Mouse (Mus musculus) heart, postnatal 10 days (tissue): Measurements from ENCODE around the gene Fgf5. TPM values are rescaled to one million over a fixed set of nuclear protein-coding genes. Genes with fewer than 3 reads are reported as not detected.
A peak's percentile ranks its signal among the peaks of the same experiment; 100 is the strongest.

Experiments
- DNase-seq, 2 experiments: peaks; one replicate each; pipeline ENCODE4 v3.0.0; 2021
- intact Hi-C: fragments of 180-260 bp; cut with DNase I; formaldehyde crosslinking; loops from one replicate; pipeline ENCODE4 v1.15.1; 2025
- total RNA-seq, 2 experiments: library from RNA; stranded (reverse); gene quantifications; 2 replicates each; pipeline ENCODE4 v1.2.3; 2021

The Fgf5 gene
- total RNA-seq, result not detected

DNA sequence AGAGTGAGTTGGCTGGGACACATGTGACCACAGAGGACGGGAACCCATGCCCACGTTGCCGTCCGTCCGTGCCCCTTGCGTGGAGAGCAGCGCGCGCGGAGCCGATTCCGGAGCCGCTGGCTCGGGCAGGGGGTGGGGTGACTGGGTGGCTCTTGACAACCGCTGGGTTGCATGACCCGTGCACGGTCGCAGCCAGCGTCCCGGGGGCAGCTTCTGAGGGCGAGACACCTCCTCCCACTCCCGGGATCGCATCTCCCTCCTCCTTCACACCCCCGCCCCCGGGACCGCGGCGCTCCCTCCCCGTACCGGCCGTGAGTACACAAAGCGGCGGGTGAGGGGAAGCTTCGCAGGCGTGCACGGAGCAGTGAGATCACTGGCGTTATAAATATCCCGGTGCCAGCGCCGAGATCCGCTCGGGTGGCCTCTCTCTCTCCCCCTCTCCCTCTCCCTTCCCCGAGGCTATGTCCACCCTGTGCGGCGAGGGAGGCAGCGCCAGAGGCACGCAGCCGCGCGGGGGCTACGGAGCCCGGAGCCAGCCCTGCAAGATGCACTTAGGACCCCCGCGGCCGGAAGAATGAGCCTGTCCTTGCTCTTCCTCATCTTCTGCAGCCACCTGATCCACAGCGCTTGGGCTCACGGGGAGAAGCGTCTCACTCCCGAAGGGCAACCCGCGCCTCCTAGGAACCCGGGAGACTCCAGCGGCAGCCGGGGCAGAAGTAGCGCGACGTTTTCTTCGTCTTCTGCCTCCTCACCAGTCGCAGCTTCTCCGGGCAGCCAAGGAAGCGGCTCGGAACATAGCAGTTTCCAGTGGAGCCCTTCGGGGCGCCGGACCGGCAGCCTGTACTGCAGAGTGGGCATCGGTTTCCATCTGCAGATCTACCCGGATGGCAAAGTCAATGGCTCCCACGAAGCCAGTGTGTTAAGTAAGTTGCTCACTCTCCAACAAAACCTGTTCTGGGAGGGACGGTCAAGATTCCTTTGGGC is at the start of gene Fgf5:
TSS of gene Fgf5 (plus strand) at position 347 of the 984 bp plus-strand sequence.
- intact Hi-C loops, result no loop called here
- DNase-seq, result peak; percentile 54 to 56

GRCm38 (mm10) chr5:98212501-98212900 is 41.5 kb upstream of the Fgf5 start:
- no peak for DNase-seq

GRCm38 (mm10) chr5:98221956-98222355 is 32.0 kb upstream of the Fgf5 start:
- intact Hi-C loops, result no loop called here
- no peak for DNase-seq

More at GRCm38 (mm10) chr5:98212501-98212900, 41.5 kb upstream of the Fgf5 start:
- intact Hi-C loops, result no loop called here

DNA sequence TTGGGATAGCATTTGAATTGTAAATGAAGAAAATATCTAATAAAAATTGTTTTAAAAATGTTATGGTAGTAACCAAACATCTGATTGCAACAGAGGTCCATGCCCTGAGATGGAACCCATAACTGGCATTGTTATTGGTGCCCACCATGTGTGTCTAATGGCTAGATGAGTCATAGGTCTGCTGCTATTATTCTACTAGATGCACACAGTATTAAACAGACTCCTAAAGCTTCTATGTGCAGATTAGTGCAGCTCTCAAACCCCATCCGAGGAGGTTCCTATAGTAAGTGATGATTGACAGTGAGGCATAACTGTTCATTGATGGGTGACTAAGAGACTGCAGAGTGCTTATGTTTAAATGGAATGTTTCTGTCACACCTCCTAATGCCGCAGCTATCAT is 27.3 kb upstream of the Fgf5 start:
- intact Hi-C loops, result no loop called here
- DNase-seq, result no peak

GRCm38 (mm10) chr5:98229456-98229855 is 24.5 kb upstream of the Fgf5 start:
- no peak for DNase-seq

GRCm38 (mm10) chr5:98238466-98238865 is 15.5 kb upstream of the Fgf5 start:
- intact Hi-C loops, result no loop called here

More at GRCm38 (mm10) chr5:98229456-98229855, 24.5 kb upstream of the Fgf5 start:
- intact Hi-C loops, result no loop called here

DNA sequence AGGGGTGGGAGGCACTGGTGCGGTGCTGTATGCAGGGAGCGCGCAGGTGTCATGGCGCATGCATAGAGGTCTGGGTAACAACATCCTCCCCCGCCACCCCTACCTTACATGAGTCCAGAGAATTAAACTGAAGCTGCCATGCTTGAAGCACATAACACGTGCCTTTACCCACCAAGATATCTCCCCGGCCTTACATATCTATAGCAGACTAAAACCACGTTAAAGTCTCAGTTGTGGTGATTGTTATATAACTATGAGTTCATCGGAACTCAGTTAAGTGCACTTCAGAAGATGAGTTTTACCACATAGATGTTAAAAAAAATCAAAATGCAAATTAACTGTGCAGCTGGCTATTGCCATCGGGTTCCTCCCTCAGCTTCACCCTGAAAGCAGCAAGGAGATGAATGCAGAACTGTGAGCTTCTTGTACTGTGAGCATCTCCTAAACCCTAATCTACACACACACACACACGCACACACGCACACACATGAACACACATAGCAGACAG is 12.6 kb upstream of the Fgf5 start:
- DNase-seq, result no peak
- intact Hi-C loops, result no loop called here

More at GRCm38 (mm10) chr5:98238466-98238865, 15.5 kb upstream of the Fgf5 start:
- no peak for DNase-seq

GRCm38 (mm10) chr5:98245303-98245702 is 8.7 kb upstream of the Fgf5 start:
- intact Hi-C loops, result no loop called here
- no peak for DNase-seq

- intact Hi-C loops, result no loop called here
- no peak for DNase-seq
Measured at GRCm38 (mm10) chr5:98245976-98246375, 8.0 kb upstream of the Fgf5 start.

DNA sequence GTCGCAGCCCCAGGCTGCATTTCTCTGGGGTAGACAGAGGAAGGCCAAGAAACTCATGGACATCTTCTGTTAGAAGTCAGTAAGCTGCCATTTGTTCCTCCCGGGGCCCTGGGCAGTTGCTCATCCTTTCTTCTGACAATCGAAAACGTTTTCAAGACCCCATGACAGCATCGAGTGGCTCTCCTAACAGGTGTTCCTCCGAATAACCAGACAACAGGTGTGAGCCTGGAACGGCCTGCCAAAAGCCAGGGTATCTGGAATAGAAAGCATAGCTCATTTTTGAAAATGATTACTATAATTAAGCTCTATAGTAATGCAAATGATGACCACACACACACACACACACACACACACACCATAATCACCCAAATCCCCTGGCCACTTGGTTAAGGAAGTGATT is 7.2 kb upstream of the Fgf5 start:
- DNase-seq, result no peak
- intact Hi-C loops, result no loop called here

DNA sequence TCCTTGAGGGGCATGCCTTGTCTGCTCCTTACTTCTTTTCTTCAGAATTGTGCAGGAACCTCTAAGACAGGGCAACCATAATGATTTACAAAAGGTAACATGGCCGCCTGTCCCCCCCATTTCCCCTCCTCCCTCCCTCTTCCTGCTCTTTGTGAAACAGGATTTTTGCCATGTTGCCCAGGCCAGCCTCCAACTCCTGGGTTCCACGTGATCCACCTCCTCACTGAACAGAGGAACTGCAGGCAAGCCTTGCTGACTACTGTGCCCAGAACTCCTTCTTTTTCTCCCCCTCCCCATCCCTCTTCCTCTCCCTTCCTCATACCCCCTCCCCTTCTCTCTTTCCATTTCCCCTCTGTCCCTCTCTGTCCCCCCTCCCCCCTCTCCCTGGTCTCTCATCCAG is 6.5 kb upstream of the Fgf5 start:
- intact Hi-C loops, result no loop called here
- DNase-seq, result no peak

DNA sequence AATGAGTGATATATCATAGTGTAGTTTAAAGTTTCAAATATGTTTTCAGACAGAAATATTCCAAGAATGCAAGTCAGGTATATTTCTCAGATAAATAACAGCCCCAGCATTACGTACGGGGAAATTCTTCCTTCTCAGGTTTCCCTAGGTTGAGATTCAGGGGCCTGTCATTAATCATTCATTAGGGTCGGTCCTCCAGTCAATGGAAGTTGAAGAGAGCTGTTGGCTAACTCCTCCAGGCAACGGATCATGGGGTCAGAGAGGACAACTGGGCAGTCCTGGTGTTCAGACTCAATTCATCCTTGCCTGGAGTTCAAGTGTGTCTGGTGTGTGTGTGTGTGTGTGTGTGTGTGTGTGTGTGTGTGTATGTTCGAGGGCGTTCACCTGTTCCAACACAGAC is 837 bp upstream of the Fgf5 start:
- no peak for DNase-seq
- intact Hi-C loops, result no loop called here

DNA sequence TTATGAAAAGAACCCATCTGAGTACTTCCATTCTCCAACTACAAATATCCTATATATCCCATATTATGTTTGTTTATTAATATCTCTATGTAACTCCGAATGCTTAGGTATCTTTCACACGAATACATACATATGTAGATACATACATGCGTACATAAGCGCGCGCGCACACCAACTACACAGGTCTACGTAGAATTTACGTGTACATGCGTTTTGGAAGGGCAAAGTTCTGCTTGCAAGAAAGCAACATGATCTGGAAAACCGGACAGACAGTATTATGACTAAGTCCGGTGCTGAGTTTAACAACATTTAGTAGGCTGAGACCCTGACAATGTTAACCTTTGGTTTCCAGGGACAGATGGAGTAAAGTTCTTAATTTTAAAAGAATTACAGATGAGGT is 1.2 kb downstream of the Fgf5 start:
- DNase-seq, result no peak
- intact Hi-C loops, result no loop called here

GRCm38 (mm10) chr5:98255760-98256490 is 1.9 kb downstream of the Fgf5 start:
- intact Hi-C loops, result no loop called here

GRCm38 (mm10) chr5:98275318-98275818 is 21.4 kb downstream of the Fgf5 start:
- DNase-seq, result no peak
- intact Hi-C loops, result no loop called here

More at GRCm38 (mm10) chr5:98255760-98256490, 1.9 kb downstream of the Fgf5 start:
- no peak for DNase-seq

DNA sequence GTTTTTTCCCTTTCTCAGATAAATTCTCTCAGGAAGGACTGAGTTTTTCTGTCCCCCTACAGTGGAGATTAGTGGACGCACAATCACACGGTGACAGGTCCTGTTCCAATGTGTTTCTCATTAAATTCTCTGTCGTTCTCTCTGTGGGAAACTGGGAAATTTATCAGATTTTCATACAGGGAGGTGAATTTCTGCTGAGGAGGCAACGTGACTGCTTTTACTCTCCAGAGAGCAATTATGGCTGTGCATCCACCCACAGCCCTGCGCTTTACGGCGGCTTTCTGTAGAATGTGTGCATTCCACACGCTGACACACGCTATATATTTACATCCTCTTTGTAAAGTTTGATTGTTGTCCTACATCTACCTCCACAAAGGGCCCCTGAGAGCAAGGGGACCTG is 28.0 kb downstream of the Fgf5 start:
- intact Hi-C loops, result no loop called here
- no peak for DNase-seq

GRCm38 (mm10) chr5:98283696-98284478 is 29.9 kb downstream of the Fgf5 start:
- DNase-seq, result peak; percentile 2 to 21
- intact Hi-C loops, result no loop called here

GRCm38 (mm10) chr5:98290642-98291041 is 36.7 kb downstream of the Fgf5 start:
- intact Hi-C loops, result no loop called here
- no peak for DNase-seq

DNA sequence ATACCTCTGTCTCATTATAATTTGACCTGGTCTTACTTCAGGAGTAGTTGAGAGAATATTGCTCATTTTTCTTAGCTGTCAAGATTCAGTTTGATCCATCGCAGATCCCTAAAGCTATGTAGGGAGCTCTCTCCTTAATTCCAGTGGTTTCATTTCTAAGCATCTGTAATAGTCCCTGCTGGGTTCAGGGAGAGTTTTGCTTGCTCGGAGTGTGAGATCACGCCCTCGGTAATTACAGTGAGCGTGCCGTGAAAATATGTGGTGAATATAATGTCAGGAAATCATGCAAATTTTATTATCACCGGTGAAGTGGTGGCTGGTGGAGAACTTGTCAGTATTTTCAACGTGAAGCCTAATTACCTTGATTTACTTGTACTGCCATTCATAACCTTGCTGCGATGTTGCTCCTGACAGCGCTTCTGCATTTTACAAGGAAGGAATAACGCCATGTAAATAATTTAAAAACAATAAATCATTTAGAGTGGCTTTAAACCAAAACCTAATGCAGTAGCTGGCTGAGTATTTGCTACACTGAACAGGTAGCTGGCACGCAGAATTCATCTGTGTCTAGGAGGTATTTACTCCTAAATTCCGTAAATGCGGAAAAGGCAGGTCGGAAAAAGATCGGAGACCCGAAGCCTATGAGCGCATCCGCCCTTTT is 38.5 kb downstream of the Fgf5 start:
- no peak for DNase-seq
- intact Hi-C loops, result no loop called here
